Mouse (Mus musculus): ENCODE measurements at regions not wholly inside any gene's neighbourhood (a gene's known extent, or its start where the extent isn't known, plus 50 kb on each side); places are given as distances from the start of the nearest gene placed in this dataset.

DNA sequence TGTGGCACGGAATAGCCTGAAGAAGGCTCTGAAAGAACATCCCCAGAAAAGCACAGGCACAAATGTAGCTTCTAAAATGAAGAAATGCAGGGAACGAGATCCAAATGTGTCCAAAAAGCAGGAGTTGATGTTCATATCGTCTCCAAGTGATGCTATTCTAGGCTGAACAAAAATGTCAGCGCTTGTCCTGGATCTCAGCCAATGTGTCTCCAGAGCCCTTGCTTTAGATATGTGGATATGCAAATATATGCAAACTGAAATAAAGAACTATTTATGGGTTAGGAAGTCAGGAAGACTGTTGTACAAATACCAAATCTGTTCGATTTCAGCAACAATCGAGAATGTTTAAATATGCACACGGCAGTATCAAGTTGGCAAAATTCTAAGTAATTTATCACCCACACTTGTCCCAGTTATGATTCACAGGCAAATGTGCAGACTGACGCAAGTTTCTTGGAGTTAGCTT, 320.4 kb downstream of the Synb start:
- peak; percentile 50 to 68 for DNase-seq (ENCODE audit: low spot score in 2 of 2)

DNA sequence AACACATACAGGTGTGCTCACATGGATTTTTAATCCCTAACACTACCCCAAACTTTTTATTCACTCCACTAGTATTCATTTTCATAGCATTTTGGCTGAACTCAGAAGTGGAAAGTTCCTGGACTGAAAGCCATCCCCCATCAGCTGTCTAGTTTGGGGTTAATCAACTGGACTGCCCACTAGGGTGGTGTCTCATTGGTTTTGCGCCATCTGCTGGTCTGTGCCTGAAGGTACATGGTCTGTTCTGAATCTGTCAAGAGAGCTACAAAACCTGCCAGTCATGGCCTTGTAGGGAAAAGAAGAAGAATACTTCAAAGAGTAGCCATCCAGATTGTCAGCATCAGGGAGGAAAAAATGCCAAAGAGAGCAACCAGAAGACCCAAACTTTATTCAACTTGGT, 327.3 kb downstream of the Synb start:
- peak in 1 of 2 experiments; percentile 33 for DNase-seq (ENCODE audit: low spot score in 2 of 2)

DNA sequence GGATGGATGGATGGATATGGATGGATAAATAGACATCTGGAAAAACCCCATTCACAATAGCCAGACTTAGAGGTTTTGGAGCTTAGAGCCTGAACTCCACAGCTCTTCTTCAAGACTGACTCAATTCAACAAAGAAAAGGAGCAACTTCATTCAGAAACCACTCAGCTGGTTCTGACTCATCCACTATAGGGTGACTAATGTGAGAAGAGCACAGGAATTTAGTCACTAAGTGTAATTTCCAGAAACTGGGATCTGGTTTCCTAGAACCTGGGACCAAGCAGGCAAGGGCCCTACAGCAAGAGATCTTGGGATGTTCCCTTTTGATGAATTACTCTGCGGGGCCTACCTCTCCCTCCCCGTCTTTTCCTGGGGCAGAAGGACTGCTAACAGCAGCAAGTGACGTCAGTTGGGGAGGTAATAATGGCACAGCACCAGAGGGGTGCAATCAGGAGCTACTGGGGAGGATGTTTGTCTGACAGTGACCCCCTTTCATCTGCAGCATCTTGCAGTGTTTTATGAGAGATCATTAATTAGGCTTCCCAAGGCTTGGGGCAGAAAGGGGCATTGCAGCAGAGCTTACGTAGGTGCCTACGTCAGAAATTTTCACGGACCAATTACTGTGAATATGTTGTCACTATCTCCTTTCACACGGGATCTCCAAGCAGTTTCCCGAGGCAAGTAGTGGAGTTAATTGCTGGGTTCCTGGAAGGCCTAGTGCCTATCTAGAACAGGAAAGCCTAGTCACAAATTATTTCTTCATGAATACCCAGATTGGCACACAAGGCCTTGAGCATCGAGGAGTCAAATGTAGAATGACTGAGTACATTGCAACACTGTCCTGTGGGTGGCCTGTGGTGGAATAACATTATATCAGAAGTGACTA, 339.3 kb downstream of the Synb start:
- no peak for DNase-seq (ENCODE audit: low spot score in 2 of 2)

DNA sequence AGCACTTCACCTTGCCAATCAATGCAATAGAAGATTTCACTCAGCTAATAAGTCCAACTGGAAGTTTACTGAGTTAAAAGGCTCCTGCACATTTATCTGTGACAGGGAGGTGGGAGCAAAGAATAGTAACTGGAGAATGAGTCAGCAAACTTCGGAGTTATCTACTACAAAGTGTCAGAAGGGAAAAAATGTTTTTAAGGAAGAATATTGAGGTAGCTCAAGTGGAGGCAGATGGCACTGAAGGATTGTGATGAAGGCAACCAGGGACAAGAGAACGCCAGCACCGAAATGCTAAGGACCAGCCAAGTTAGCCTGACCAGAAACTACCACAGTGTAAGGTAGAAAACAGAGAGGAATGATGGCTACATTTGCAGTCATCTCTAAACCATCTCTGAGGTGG, 348.2 kb downstream of the Synb start:
- DNase-seq (ENCODE audit: low spot score in 2 of 2), result peak in 1 of 2 experiments; percentile 12

GRCm38 (mm10) chr14:68945434-68945833, 348.7 kb downstream of the Synb start:
- no peak for DNase-seq (ENCODE audit: low spot score in 2 of 2)

- DNase-seq (ENCODE audit: low spot score in 2 of 2), result no peak
Observed at GRCm38 (mm10) chr14:68941759-68942158, 352.3 kb downstream of the Synb start.

- no peak for DNase-seq (ENCODE audit: low spot score in 2 of 2)
Observed at GRCm38 (mm10) chr14:68941132-68941690, 352.9 kb downstream of the Synb start.

GRCm38 (mm10) chr14:68935303-68935662, 358.8 kb downstream of the Synb start:
- DNase-seq (ENCODE audit: low spot score in 2 of 2), result no peak

GRCm38 (mm10) chr14:68934611-68935302, 359.3 kb downstream of the Synb start:
- peak; percentile 65 to 75 for DNase-seq (ENCODE audit: low spot score in 2 of 2)

- DNase-seq (ENCODE audit: low spot score in 2 of 2), result no peak
Observed at GRCm38 (mm10) chr14:68927814-68928213, 366.3 kb downstream of the Synb start.

DNA sequence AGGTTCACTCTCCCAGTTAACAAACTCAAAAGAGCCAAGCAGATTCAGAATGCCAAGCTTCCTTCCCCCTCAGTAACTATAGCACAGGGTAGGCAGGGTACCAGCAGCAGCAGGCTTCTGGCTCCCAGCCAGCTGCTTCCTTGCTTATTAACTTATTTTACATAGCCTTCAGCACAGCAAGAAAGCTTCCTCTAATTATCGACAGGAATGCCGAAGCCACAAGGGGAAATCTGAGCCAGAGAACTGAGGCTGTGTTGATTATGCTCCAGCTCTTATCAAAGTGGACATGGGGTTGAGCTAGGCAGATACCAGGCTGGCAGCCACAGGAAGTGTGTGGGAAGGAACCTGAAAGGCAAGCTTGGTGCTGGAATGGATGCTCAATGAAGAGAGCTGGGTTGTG, 371.0 kb downstream of the Synb start:
- peak in 1 of 2 experiments; percentile 49 for DNase-seq (ENCODE audit: low spot score in 2 of 2)

GRCm38 (mm10) chr14:68922035-68922434, 372.1 kb downstream of the Synb start:
- no peak for DNase-seq (ENCODE audit: low spot score in 2 of 2)

- DNase-seq (ENCODE audit: low spot score in 2 of 2), result no peak
Observed at GRCm38 (mm10) chr14:68918526-68919045, 375.5 kb downstream of the Synb start.

DNA sequence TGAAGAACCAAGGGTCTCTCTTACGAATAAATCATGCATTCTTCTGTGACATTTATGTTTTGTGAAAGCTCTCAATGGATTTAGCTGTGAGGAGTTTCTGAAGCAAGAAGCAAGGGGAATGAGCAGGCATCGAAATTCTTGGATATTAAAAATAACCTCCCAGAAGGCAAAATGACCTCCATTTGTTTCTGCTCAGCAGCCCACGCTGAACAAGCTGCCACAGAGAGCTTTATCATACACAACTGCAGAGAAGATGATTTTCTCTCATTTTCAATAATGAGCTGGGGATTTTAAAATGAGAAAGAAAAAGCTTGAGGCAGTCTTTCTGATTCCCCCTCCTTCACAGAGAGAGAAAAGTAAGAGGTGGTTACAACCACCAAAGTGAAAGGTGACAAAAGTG, 394.2 kb downstream of the Synb start:
- DNase-seq (ENCODE audit: low spot score in 2 of 2), result peak in 1 of 2 experiments; percentile 12

DNA sequence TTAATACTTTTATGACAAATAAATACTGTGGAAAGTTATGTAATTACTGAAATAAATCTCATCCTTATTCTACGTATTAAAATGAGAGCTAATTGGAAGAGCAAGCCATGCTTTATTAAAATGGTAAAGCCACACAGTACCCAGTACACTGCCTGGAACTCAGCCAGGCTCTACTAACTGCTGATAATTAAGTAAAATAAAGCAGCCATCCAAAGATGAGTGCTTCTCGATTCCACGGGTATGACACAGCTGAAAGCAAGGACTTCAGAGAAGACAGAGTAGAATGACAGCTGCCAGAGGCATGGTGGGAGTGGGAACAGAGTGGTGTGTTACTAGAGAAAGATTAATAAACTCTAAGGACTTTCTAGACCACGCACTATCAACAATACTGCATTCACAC, 416.9 kb downstream of the Synb start:
- DNase-seq (ENCODE audit: low spot score in 2 of 2), result no peak

- DNase-seq (ENCODE audit: low spot score in 2 of 2), result no peak
Observed at GRCm38 (mm10) chr14:68861071-68861470, 433.0 kb downstream of the Synb start.

- no peak for DNase-seq (ENCODE audit: low spot score in 2 of 2)
Observed at GRCm38 (mm10) chr14:68857948-68858347, 436.2 kb downstream of the Synb start.

GRCm38 (mm10) chr14:68848506-68848905, 445.6 kb downstream of the Synb start:
- no peak for DNase-seq (ENCODE audit: low spot score in 2 of 2)

- peak in 1 of 2 experiments; percentile 14 for DNase-seq (ENCODE audit: low spot score in 2 of 2)
Observed at GRCm38 (mm10) chr14:68847609-68848008, 446.5 kb downstream of the Synb start.

DNA sequence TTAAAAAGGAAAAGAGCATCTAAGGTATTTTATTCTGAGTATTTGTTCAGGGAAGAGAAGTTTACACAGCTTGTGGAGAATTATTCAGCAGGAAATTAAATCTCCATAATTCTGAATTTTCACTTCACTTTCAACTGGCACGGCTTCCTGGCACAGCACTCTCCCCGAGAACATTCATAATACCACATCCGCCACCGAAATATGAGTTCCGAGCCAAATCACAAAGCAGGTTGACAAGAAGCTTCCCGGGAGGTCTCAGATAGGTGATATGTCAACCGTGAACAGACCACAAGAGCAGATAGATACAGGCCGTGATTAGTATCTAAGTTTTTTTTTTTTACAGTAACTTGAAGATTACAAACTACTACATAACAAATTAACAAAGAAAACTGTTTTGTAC, 473.9 kb downstream of the Synb start:
- DNase-seq (ENCODE audit: low spot score in 2 of 2), result peak in 1 of 2 experiments; percentile 3

GRCm38 (mm10) chr14:68808976-68809375, 485.1 kb downstream of the Synb start:
- DNase-seq (ENCODE audit: low spot score in 2 of 2), result no peak

GRCm38 (mm10) chr14:68807918-68808317, 486.2 kb downstream of the Synb start:
- DNase-seq (ENCODE audit: low spot score in 2 of 2), result no peak
